Mouse (Mus musculus) urinary bladder, adult 2 months (tissue): Measurements from ENCODE around the gene Erbb3. TPM values are rescaled to one million over a fixed set of nuclear protein-coding genes. Genes with fewer than 3 reads are reported as not detected.
"Not testable (repeated sequence)": the region's sequence is repeated elsewhere in the genome, so short reads cannot be mapped to it uniquely, and the experiment has no call there.

Experiments
- DNase-seq: peaks from one replicate; pipeline ENCODE4 v3.0.0; 2022; ENCODE audit warnings: low spot score
- polyA plus RNA-seq: library from polyadenylated mRNA; depleted of rRNA; stranded (reverse); fragments of >200 nt; gene quantifications from 2 replicates; pipeline ENCODE4 v1.2.3, GENCODE M21; 2012; rRNA removed

Erbb3 gene
- polyA plus RNA-seq: 25.1 and 27.0 TPM in 2 replicates

DNA sequence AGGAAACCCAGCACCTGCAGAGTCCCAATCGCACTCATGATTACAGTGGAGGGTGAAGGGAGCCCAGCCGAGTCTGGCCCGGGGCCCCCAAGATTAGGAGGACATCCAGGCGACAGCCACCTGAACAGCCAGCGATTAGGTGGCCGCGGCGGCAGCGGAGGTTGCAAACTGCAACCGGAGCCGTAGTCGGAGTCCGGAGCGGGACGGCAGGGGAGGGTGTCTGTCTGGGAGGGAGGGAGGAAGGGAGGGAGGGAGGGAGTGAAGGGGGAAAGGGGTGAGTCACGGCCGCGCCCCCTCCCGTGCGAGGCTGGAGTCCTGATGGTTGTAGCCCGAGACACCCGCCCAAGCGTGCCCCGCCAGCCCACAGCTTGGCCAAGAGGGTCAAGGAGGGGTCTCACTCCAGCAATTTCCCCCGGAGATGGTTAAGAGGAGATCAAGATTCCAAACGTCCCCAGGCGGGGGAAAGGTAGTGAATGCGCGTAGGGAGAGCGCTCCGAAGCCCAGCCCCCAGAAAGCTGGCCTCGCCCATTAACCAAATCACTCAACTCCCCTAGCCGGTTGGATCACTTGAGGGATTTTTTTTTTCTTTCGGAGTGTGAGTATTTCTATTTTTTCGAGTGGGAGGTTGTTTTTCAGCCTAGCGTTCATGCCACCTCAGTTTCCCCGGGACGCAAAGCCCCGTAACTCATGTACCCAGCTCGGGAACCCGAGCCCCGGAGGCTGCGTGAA is at the start of gene Erbb3:
Gene Erbb3, minus strand, starts transcription at position 189 of the 729 bp plus-strand sequence.
- DNase-seq: peak; percentile 82

- no peak for DNase-seq
These were observed 47.6 kb upstream of the Erbb3 start for GRCm38 (mm10) chr10:128637011-128637410.

DNA sequence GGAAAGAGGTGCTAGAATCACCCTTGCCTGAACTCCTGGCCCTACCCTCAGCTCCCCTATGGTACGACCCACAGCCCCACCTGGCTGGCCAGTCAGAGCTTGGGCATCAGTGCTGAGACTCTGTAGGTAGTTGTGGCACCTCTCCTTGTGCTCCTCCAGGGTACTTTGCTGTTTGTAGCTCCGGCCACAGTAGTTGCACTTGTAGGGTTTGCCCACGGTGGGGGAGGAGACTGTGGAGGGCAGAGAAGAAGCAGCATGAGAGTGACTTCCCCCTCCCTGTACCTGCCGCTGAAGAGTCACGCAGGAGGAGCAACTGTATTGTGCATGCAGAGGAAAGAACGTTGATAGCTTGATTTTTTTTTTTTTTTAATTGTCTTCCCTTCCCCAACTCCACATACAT is 47.1 kb upstream of the Erbb3 start:
- no peak for DNase-seq

- DNase-seq: no peak
These were observed 46.2 kb upstream of the Erbb3 start for GRCm38 (mm10) chr10:128635697-128636096.

DNA sequence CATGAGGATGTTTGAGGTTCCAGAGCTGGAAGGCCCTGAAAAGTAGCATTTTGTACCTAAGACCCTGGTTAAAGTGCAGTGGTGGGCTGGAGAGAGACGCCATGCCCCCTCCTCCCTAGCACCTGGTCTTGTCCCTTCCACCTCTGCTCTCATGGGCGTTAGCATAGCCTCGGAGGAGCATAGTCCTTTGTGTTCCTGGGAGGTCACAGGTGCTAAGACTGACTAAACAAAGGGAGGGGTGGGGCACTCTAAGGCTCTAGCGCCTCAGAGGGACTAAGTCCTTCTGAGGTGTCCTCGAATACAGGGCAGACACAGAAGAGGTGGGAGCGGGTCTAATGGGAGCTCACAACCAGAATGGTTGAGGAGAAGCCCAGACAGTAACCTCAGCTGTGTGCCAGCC is 42.1 kb upstream of the Erbb3 start:
- DNase-seq: no peak

DNA sequence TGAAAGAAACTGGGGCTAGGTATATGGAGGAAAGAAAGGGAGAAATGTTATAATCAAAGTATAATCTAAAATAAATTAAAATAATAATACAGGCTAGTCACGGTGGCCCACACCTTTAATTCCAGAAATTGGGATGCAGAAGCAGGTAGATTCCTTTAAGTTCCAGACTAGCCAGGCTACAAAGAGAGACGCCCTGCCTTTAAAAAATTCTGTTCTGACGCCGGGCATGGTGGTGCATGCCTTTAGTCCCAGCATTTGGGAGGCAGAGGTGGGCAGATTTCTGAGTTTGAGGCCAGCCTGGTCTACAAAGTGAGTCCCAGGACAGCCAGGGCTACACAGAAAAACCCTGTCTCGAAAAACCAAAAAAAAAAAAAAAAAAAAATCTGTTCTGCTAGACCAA is 40.9 kb upstream of the Erbb3 start:
- not testable (repeated sequence) for DNase-seq

DNA sequence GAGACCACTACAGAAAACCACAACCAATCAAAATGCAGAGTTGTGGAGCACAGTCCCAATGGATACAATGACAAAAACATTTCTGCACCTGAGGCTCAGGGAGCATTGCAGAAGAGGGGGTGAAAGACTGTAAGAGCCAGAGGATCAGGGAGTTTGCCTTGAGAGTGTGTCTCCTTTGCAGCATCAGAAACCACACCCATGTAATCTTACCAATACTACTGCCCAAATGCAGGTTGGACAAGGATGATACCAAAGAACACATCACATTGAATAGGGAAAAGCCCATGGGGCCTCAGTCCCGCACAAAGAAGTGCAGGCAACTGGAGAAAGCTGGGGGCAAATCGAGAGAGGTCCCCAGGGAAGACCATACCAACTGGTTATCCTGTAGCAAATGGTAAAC is 40.3 kb upstream of the Erbb3 start:
- no peak for DNase-seq

DNA sequence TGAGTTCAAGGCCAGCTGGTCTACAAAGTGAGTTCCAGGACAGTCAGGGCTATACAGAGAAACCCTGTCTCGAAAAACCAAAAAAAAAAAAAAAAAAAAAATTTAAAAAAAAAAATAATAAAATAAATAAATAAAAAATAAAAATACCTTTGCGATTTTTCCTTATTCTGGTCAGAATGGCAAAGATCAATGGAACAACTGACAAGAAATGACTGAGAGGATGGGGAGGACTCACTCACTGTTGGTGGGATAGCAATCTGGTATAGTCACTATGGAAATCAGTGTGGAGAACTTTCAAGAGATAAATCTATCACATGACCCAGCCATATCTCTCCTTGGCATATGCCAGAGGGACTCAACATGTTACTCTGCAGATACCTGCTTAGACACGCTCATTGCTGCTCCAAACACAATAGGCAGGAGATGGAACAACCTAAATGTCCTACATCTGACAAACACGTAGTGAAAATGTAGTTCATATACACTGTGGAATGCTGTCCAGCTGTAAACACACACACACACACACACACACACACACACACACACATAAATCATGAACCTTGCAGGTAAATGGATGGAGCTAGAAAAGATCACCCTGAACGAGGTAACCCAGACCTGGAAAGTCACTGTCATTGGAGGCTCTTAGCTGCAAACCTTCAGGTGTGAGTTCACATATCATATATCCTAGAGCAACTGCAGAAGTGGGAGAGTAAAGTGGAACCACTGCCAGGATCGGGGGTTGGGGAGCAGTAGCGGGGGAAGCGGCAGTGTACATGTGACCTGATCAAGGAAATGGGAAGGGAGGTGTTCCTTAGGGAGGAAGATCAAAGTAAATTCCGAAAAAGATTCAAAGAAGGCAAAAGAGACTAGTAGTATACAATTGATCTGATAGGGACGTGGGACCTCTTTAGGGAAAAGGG is 38.2 kb upstream of the Erbb3 start:
- DNase-seq: no peak

DNA sequence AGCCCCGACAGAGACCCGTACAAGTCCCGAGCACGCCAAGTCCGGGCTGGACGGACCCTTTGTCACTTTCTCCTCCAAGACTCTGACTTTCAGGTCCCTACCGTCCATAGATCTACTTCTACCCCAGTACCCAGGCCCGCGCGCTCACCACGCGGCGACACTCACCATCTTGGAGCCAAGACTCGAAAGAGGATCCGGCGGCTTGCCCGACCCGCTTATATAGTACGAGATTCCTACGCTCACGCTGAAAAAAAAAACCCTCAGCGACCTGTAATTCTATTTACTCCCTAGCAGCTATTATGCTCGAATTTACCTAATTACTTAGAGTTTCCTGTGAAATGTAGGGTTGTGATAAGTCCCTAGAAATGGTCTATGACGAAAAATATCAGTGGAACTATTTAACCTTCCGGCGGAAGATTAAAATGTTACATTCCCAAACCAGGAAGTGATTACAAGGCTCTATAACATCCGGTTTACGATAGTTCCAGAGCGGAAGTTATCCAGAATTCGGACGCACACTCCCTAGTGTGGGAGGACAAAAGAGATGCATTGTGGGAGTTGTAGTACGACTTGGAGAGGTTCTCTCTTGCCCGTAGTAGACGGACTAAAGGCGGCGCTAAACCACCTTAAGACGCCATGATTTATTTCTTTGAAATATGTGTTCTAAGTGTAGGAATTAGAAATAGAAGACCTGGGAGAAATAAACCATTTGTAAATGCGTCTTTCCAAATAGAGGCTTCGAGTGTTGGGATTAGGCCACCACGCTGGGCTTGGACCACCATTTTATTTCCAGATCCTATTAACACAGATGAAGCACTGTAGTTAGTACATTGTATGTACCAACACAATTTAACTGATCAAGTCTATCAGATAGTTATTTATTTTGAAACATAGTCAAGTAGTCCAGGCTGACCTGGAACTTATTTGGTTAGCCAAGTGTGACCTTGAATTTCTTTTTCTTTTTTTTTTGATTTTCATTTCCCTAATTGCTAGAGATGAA is 37.2 kb upstream of the Erbb3 start, which contains the start of gene Rps26:
Gene Rps26, minus strand, starts transcription at position 437 of the 1,000 bp plus-strand sequence.
- peak; percentile 77 for DNase-seq

- no peak for DNase-seq
These were observed 35.9 kb upstream of the Erbb3 start for GRCm38 (mm10) chr10:128625287-128625894.

GRCm38 (mm10) chr10:128623106-128623613 is 33.7 kb upstream of the Erbb3 start:
- not testable (repeated sequence) for DNase-seq

DNA sequence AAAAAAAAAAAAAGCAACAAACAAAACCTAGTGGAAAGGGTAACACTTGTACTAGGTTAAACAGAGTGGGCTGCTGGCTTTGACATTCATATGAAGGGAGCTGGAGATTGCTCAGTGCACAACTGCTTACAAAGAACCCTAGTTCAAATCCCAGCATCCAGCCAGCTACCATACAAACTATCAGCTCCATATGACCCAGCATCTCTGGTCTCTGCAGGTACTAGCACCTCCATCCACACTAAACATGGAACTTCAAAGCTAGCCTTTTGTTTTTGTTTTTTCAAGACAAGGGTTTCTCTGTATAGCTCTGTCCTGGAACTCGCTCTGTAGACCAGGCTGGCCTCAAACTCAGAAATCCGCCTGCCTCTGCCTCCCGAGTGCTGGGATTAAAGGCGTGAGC is 33.2 kb upstream of the Erbb3 start:
- DNase-seq: no peak

GRCm38 (mm10) chr10:128621986-128622520 is 32.6 kb upstream of the Erbb3 start:
- no peak for DNase-seq

DNA sequence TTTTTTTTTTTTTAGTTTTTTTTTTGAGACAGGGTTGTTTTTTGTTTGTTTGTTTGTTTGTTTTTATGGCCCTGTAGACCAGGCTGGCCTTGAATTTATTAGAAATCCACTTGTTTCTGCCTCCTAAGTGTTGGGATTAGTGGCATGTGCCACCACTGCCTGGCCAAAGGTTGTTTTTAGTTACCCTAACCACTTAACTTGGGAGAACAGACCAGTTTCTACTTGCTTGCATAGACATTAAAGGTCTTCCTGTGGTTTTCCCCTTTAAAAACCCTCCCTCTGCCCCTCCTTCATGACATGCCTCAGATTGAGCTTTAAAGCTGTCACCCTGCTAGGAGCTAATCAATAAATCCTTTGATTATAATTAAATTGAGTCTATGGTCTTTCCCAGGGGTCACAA is 30.8 kb upstream of the Erbb3 start:
- no peak for DNase-seq

DNA sequence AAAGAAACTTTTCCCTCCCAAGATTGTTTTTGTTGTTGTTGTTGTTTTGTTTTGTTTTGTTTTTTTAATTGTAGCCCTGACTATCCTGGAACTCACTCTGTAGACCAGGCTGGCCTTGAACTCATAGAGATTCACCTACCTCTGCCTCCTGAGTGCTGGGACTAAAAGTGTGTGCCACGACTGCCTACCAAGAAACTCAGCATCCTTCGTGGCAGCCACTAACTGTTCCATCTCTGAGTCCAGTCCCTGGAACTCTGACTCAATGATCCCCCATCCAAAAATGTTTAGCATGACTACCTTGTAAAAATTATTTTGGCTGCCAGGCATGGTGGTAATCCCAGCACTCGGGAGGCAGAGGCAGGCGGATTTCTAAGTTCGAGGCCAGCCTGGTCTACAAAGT is 29.7 kb upstream of the Erbb3 start:
- not testable (repeated sequence) for DNase-seq

DNA sequence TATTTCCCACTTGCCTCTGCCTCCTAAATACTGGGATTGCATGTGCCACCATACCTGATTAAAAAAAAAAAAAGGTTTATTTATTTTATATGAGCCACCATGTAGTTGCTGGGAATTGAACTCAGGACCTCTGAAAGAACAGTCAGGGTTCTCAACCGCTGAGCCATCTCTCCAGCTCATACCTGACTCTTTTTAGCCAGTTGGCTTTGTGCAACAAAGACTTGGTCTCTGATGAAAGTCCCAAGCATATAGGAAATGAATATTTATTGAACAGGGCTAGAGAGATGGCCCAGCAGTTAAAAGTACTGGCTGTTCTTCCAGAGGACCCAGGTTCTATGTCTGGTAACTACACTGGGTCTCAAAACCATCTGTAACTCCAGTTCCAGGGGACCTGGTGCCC is 29.1 kb upstream of the Erbb3 start:
- no peak for DNase-seq

- not testable (repeated sequence) for DNase-seq
These were observed 26.5 kb upstream of the Erbb3 start for GRCm38 (mm10) chr10:128615798-128616448.

DNA sequence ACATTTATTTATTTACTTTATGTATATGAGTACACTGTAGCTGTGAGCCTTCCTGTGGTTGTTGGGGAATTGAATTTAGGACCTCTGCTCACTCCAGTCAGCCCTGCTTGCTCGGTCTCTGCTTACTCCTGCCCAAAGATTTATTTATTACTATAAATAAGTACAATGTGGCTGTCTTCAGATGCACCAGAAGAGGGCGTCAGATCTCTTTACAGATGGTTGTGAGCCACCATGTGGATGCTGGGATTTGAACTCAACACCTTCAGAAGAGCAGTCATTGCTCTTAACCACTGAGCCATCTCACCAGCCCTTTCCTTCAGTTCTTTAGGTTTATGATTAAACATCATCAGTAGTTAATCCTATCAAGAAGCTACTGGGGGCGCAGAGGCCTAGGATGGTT is 25.5 kb upstream of the Erbb3 start:
- DNase-seq: no peak

GRCm38 (mm10) chr10:128613820-128614219 is 24.4 kb upstream of the Erbb3 start:
- not testable (repeated sequence) for DNase-seq

DNA sequence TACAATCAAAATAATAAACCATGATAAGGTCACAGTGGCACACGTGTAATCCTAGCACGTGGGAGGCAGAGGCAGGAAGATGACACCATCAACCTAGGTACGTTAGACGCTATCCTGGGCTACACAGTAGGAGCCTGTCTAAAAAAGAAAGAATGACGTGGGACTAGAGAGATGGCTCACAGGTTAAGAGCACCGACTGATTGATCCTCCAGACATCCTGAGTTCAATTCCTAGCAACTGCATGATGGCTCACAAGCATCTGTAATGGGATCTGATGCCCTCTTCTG is 23.6 kb upstream of the Erbb3 start:
- DNase-seq: no peak
